Mouse (Mus musculus) hindbrain, embryonic 14.5 days (tissue): ENCODE results near the gene Mical2. TPM values are rescaled to one million over a fixed set of nuclear protein-coding genes. Genes with fewer than 3 reads are reported as not detected.

Experiments used
- polyA plus RNA-seq: library from polyadenylated mRNA; unstranded; fragments of >200 nt; fragmentation: Nextera tagmentation; extraction: Ambion mirVana; gene quantifications from 2 replicates; pipeline ENCODE4 v1.2.1, GENCODE M21; 2014

The Mical2 gene
- polyA plus RNA-seq, 1 experiment from 2014 or later: 4.0 TPM

Other genes with a start within 250 kb of the Mical2 start
- 94.8 and 97.2 TPM in 2 replicates for gene Usp47, start 202.4 kb upstream of the Mical2 start, polyA plus RNA-seq
- gene Dkk3, start 66.8 kb upstream of the Mical2 start, polyA plus RNA-seq: 28.3 and 32.0 TPM in 2 replicates
- gene Parva, start 201.6 kb downstream of the Mical2 start, polyA plus RNA-seq: 28.1 and 28.8 TPM in 2 replicates